Mouse (Mus musculus) gonadal fat pad, adult 2 months (tissue): ENCODE data around the gene Unc5b. TPM values are rescaled to one million over a fixed set of nuclear protein-coding genes. Genes with fewer than 3 reads are reported as not detected.

Experiments
- DNase-seq: peaks from one replicate; pipeline ENCODE4 v3.0.0-alpha.2; 2012; ENCODE audit warnings: low read depth
- polyA plus RNA-seq: library from polyadenylated mRNA; depleted of rRNA; stranded (reverse); fragments of >200 nt; gene quantifications from 2 replicates; pipeline ENCODE4 v1.2.3, GENCODE M21; 2012

Gene Unc5b
- polyA plus RNA-seq, 1 experiment, result 11.9 TPM

- no peak for DNase-seq
Measured at GRCm38 (mm10) chr10:60800295-60801167, 30.9 kb downstream of the Unc5b start.

GRCm38 (mm10) chr10:60797682-60798422 lies 33.5 kb downstream of the Unc5b start:
- peak; percentile 66 for DNase-seq

GRCm38 (mm10) chr10:60796474-60796873 lies 34.9 kb downstream of the Unc5b start:
- DNase-seq, result no peak

GRCm38 (mm10) chr10:60796028-60796427 lies 35.4 kb downstream of the Unc5b start:
- DNase-seq, result no peak

GRCm38 (mm10) chr10:60794792-60795191 lies 36.6 kb downstream of the Unc5b start:
- no peak for DNase-seq

GRCm38 (mm10) chr10:60794374-60794773 lies 37.0 kb downstream of the Unc5b start:
- no peak for DNase-seq

- DNase-seq, result no peak
Measured at GRCm38 (mm10) chr10:60792841-60793240, 38.5 kb downstream of the Unc5b start.

GRCm38 (mm10) chr10:60792365-60792764 lies 39.0 kb downstream of the Unc5b start:
- DNase-seq, result no peak

GRCm38 (mm10) chr10:60790912-60791311 lies 40.5 kb downstream of the Unc5b start:
- no peak for DNase-seq

- no peak for DNase-seq
Measured at GRCm38 (mm10) chr10:60787303-60788074, 43.9 kb downstream of the Unc5b start.

- no peak for DNase-seq
Measured at GRCm38 (mm10) chr10:60783608-60784007, 47.8 kb downstream of the Unc5b start.

GRCm38 (mm10) chr10:60779628-60780027 lies 51.8 kb downstream of the Unc5b start:
- no peak for DNase-seq

GRCm38 (mm10) chr10:60778542-60778941 lies 52.8 kb downstream of the Unc5b start:
- DNase-seq, result no peak

- DNase-seq, result no peak
Measured at GRCm38 (mm10) chr10:60775473-60775872, 55.9 kb downstream of the Unc5b start.

- no peak for DNase-seq
Measured at GRCm38 (mm10) chr10:60774616-60775015, 56.8 kb downstream of the Unc5b start.

- no peak for DNase-seq
Measured at GRCm38 (mm10) chr10:60770855-60771254, 60.5 kb downstream of the Unc5b start.

- DNase-seq, result no peak
Measured at GRCm38 (mm10) chr10:60768614-60769013, 62.8 kb downstream of the Unc5b start.

GRCm38 (mm10) chr10:60767400-60767799 lies 64.0 kb downstream of the Unc5b start:
- DNase-seq, result no peak

- no peak for DNase-seq
Measured at GRCm38 (mm10) chr10:60762126-60762525, 69.3 kb downstream of the Unc5b start.

- DNase-seq, result peak; percentile 33
Measured at GRCm38 (mm10) chr10:60760377-60760776, 71.0 kb downstream of the Unc5b start.

- DNase-seq, result no peak
Measured at GRCm38 (mm10) chr10:60756992-60757391, 74.4 kb downstream of the Unc5b start.

GRCm38 (mm10) chr10:60756146-60756545 lies 75.2 kb downstream of the Unc5b start:
- no peak for DNase-seq
